Mouse (Mus musculus): ENCODE results near the gene Tctex1d4. TPM values are rescaled to one million over a fixed set of nuclear protein-coding genes. Genes with fewer than 3 reads are reported as not detected.
A peak's percentile ranks its signal among the peaks of the same experiment; 100 is the strongest.

Tctex1d4 gene
- total and polyA plus RNA-seq, 3 experiments: 1.7 to 2.4 (median 1.8) TPM

DNA sequence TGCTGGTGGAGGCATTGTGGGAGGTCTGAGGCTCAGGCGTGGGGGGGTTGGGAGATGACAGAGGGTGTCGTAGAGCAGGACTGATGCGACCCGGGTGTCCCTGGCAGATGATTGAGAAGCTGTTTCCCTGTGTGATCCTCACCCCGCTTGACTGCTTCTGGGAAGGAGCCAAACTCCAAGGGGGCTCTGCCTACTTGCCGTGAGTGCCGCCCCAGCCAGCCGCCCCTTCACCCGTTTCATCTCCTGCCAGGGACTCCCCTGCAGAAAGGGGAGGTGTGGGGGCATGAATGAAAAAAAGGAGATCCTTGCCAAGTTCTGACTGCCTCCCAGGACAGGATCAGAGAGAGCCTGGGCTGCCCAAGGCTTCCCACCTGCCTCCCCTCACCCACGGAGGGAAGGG lies 21.5 kb upstream of the Tctex1d4 start:
- DNase-seq (ENCODE audit: low spot score): no peak
- H3K27me3 ChIP-seq (ENCODE audit: insufficient read depth, low read length): peaks cover 76% of the 10 kb centered on the region
- H3K4me3 ChIP-seq (ENCODE audit: low read depth, low read length): no peak overlapping the region
- no peaks in the 10 kb centered on the region for H3K36me3 ChIP-seq (replicated peaks)
- peaks cover 11% of the 10 kb centered on the region for H3K4me1 ChIP-seq (ENCODE audit: insufficient read depth, low read depth, low read length)
- no peaks in the 10 kb centered on the region for H3K9me3 ChIP-seq (replicated peaks)
- TF ChIP-seq TAL1 (conservative IDR thresholded peaks at IDR 0.05; ENCODE audit: low read depth, low read length) (no peak), POLR2AphosphoS5 (IDR thresholded peaks at IDR 0.05; ENCODE audit: insufficient replicate concordance, low read depth, low read length) (no peak), GATA1 (IDR thresholded peaks at IDR 0.05; ENCODE audit: borderline replicate concordance, low read length) (no peak), GATA2 (IDR thresholded peaks at IDR 0.05; ENCODE audit: borderline replicate concordance, low read depth, low read length) (no peak), CTCF (IDR thresholded peaks at IDR 0.05; ENCODE audit: low read depth, low read length) (no peak)
- no peak for ATAC-seq (ENCODE audit: extremely low read depth, insufficient number of reproducible peaks, low FRiP score, poor library complexity, severe bottlenecking)

DNA sequence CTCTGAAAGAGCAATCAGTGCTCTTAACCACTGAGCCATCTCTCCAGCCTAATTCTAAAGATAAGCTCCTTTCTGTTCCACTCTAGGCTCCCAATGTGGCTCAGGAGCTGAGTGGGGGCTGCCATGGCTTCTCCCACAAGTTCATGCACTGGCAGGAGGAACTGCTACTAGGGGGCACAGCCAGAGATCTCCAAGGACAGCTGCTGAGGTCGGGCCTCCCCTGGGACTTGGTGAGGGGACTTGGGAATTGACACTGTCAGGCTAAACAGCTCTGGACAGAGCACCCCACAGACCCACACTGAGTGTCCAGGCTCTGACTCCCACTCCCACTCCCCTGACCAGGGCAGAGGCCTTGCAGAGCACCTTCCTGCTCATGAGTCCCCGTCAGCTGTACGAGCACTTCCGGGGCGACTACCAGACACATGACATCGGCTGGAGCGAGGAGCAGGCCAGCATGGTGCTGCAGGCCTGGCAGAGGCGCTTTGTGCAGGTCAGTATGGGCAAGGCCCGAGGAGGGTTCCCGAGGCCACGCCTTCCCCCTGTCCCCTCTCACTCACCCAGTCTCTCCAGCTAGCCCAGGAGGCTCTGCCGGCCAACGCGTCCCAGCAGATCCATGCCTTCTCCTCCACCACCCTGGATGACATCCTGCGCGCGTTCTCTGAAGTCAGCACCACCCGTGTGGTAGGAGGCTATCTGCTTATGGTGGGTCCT lies 18.6 kb upstream of the Tctex1d4 start:
- DNase-seq (ENCODE audit: low spot score): no peak
- no peak for ATAC-seq (ENCODE audit: extremely low read depth, insufficient number of reproducible peaks, low FRiP score, poor library complexity, severe bottlenecking)
- peaks cover 73% of the 10 kb centered on the region for H3K27me3 ChIP-seq (ENCODE audit: insufficient read depth, low read length)

DNA sequence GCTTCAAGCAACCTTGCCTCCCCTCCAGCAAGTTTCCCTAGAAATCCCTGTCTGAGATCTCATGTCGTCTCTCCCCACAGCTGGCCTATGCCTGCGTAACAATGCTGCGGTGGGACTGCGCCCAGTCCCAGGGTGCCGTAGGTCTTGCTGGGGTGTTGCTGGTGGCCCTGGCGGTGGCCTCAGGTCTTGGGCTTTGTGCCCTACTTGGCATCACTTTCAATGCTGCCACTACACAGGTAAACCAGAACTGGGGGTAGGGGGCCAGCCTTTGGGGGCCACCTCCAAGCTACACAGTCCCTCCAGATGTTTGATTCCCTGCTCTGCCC lies 18.1 kb upstream of the Tctex1d4 start:
- H3K36me3 ChIP-seq (replicated peaks): no peaks in the 10 kb centered on the region
- no peaks in the 10 kb centered on the region for H3K9me3 ChIP-seq (replicated peaks)
- H3K27me3 ChIP-seq (ENCODE audit: insufficient read depth, low read length): peaks cover 68% of the 10 kb centered on the region
- no peak overlapping the region for H3K4me3 ChIP-seq (ENCODE audit: low read depth, low read length)
- ATAC-seq (ENCODE audit: extremely low read depth, insufficient number of reproducible peaks, low FRiP score, poor library complexity, severe bottlenecking) (no peak), DNase-seq (ENCODE audit: low spot score) (no peak)
- peaks cover 9% of the 10 kb centered on the region; the same call in 1 of the 2 replicates for H3K4me1 ChIP-seq (ENCODE audit: insufficient read depth, low read depth, low read length)
- TF ChIP-seq CTCF (IDR thresholded peaks at IDR 0.05; ENCODE audit: low read depth, low read length): no peak
- TF ChIP-seq GATA2 (IDR thresholded peaks at IDR 0.05; ENCODE audit: borderline replicate concordance, low read depth, low read length): no peak
- no peak for TF ChIP-seq POLR2AphosphoS5 (IDR thresholded peaks at IDR 0.05; ENCODE audit: insufficient replicate concordance, low read depth, low read length)
- TF ChIP-seq TAL1 (conservative IDR thresholded peaks at IDR 0.05; ENCODE audit: low read depth, low read length): no peak
- TF ChIP-seq GATA1 (IDR thresholded peaks at IDR 0.05; ENCODE audit: borderline replicate concordance, low read length): no peak

More for the DNA sequence above, 18.6 kb upstream of the Tctex1d4 start:
- TF ChIP-seq GATA2 (IDR thresholded peaks at IDR 0.05; ENCODE audit: borderline replicate concordance, low read depth, low read length) (no peak), CTCF (IDR thresholded peaks at IDR 0.05; ENCODE audit: low read depth, low read length) (no peak), POLR2AphosphoS5 (IDR thresholded peaks at IDR 0.05; ENCODE audit: insufficient replicate concordance, low read depth, low read length) (no peak), TAL1 (conservative IDR thresholded peaks at IDR 0.05; ENCODE audit: low read depth, low read length) (no peak), GATA1 (IDR thresholded peaks at IDR 0.05; ENCODE audit: borderline replicate concordance, low read length) (no peak)
- Histone ChIP-seq H3K4me1 (ENCODE audit: insufficient read depth, low read depth, low read length) (peaks cover 9% of the 10 kb centered on the region; the same call in 1 of the 2 replicates), H3K9me3 (replicated peaks) (no peaks in the 10 kb centered on the region), H3K36me3 (replicated peaks) (no peaks in the 10 kb centered on the region), H3K4me3 (ENCODE audit: low read depth, low read length) (no peak overlapping the region)

GRCm38 (mm10) chr4:117109330-117109729 lies 17.3 kb upstream of the Tctex1d4 start:
- DNase-seq (ENCODE audit: low spot score): no peak
- Histone ChIP-seq H3K36me3 (replicated peaks) (no peaks in the 10 kb centered on the region), H3K27me3 (ENCODE audit: insufficient read depth, low read length) (peaks cover 68% of the 10 kb centered on the region), H3K4me3 (ENCODE audit: low read depth, low read length) (0 out of 2 replicates have a peak overlapping the region, but pooled peaks have one; percentile 26), H3K9me3 (replicated peaks) (no peaks in the 10 kb centered on the region), H3K4me1 (ENCODE audit: insufficient read depth, low read depth, low read length) (peaks cover 9% of the 10 kb centered on the region; the same call in 1 of the 2 replicates)
- TF ChIP-seq GATA2 (IDR thresholded peaks at IDR 0.05; ENCODE audit: borderline replicate concordance, low read depth, low read length) (no peak), POLR2AphosphoS5 (IDR thresholded peaks at IDR 0.05; ENCODE audit: insufficient replicate concordance, low read depth, low read length) (no peak), GATA1 (IDR thresholded peaks at IDR 0.05; ENCODE audit: borderline replicate concordance, low read length) (no peak), CTCF (IDR thresholded peaks at IDR 0.05; ENCODE audit: low read depth, low read length) (no peak), TAL1 (conservative IDR thresholded peaks at IDR 0.05; ENCODE audit: low read depth, low read length) (no peak)
- ATAC-seq (ENCODE audit: extremely low read depth, insufficient number of reproducible peaks, low FRiP score, poor library complexity, severe bottlenecking): no peak

DNA sequence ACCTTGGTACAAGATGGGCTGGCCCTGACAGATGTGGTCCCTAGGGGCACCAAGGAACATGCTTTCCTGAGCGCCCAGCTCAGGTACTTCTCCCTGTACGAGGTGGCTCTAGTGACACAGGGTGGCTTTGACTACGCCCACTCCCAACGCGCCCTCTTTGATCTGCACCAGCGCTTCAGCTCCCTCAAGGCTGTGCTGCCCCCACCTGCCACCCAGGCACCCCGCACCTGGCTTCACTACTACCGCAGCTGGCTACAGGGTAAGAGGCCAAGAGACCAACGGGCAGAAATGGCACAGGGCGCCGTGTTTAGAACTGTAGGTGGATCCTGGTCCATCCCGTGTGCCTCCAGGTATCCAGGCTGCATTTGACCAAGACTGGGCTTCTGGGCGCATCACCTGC lies 16.3 kb upstream of the Tctex1d4 start:
- DNase-seq (ENCODE audit: low spot score) (no peak), ATAC-seq (ENCODE audit: extremely low read depth, insufficient number of reproducible peaks, low FRiP score, poor library complexity, severe bottlenecking) (no peak)
- no peak overlapping the region for H3K4me3 ChIP-seq (ENCODE audit: low read depth, low read length)
- H3K9me3 ChIP-seq (replicated peaks): no peaks in the 10 kb centered on the region
- H3K27me3 ChIP-seq (ENCODE audit: insufficient read depth, low read length): peaks cover 59% of the 10 kb centered on the region
- H3K36me3 ChIP-seq (replicated peaks): no peaks in the 10 kb centered on the region
- peaks cover 9% of the 10 kb centered on the region; the same call in 1 of the 2 replicates for H3K4me1 ChIP-seq (ENCODE audit: insufficient read depth, low read depth, low read length)
- no peak for TF ChIP-seq TAL1 (conservative IDR thresholded peaks at IDR 0.05; ENCODE audit: low read depth, low read length)
- TF ChIP-seq GATA2 (IDR thresholded peaks at IDR 0.05; ENCODE audit: borderline replicate concordance, low read depth, low read length): no peak
- TF ChIP-seq POLR2AphosphoS5 (IDR thresholded peaks at IDR 0.05; ENCODE audit: insufficient replicate concordance, low read depth, low read length): no peak
- no peak for TF ChIP-seq GATA1 (IDR thresholded peaks at IDR 0.05; ENCODE audit: borderline replicate concordance, low read length)
- no peak for TF ChIP-seq CTCF (IDR thresholded peaks at IDR 0.05; ENCODE audit: low read depth, low read length)

GRCm38 (mm10) chr4:117110985-117111384 lies 15.6 kb upstream of the Tctex1d4 start:
- H3K9me3 ChIP-seq (replicated peaks): no peaks in the 10 kb centered on the region
- peaks cover 6% of the 10 kb centered on the region; the same call in 1 of the 2 replicates for H3K4me1 ChIP-seq (ENCODE audit: insufficient read depth, low read depth, low read length)
- TF ChIP-seq GATA2 (IDR thresholded peaks at IDR 0.05; ENCODE audit: borderline replicate concordance, low read depth, low read length): no peak
- TF ChIP-seq POLR2AphosphoS5 (IDR thresholded peaks at IDR 0.05; ENCODE audit: insufficient replicate concordance, low read depth, low read length): no peak
- no peak for TF ChIP-seq GATA1 (IDR thresholded peaks at IDR 0.05; ENCODE audit: borderline replicate concordance, low read length)
- TF ChIP-seq TAL1 (conservative IDR thresholded peaks at IDR 0.05; ENCODE audit: low read depth, low read length): no peak
- TF ChIP-seq CTCF (IDR thresholded peaks at IDR 0.05; ENCODE audit: low read depth, low read length): no peak
- ATAC-seq (ENCODE audit: extremely low read depth, insufficient number of reproducible peaks, low FRiP score, poor library complexity, severe bottlenecking): no peak
- no peak for DNase-seq (ENCODE audit: low spot score)
- H3K27me3 ChIP-seq (ENCODE audit: insufficient read depth, low read length): peaks cover 52% of the 10 kb centered on the region
- H3K4me3 ChIP-seq (ENCODE audit: low read depth, low read length): no peak overlapping the region
- no peaks in the 10 kb centered on the region for H3K36me3 ChIP-seq (replicated peaks)
